In the genomic region with DNA sequence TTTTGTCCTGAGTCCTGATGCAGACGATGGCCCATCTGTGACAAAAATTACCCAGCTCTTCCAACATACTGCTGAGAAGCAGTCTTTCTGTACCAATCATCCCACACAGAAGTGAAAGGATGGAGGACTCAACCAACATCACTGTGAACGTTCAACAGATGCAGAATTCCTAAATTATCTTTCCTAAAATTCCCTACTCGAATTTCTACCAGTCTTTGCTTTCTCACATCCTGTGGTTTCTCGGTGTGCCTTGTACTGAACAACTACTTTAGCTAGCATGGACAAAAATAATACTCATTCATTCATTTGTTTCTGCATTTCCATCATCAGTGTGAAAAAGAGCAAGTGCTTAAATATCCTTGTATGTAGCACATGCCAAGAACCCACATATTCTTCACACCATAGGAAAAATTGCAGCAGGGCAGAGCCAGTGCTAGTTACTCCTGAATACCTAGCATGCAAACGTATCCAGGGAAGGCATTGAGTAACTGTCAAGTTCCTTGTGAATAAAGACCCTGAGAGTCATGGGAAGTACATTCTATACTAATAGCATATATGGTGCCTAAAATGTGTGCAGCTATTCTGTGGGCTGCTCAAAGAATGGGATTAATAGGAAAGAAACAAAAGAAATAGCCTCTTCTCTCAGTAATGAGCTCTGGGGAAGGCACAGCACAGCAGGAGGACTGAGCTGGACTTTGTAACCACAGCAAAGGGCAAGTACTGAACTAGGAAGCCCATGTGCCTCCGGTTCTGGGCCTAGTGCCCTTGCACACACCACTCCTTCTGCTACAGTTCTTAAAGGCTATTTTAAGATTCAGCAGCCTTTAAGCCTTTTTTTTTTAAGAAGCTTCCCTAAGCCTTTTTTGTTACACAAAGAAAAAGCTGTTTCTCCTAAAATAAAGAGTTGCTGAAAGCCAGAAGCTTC, we compare ENCODE assay signal across 14 mouse cellular contexts.
A peak's percentile ranks its signal among the peaks of the same experiment; 100 is the strongest.
DNase-seq lines count a peak whose midpoint lies in the region; ATAC-seq lines count a peak whose summit lies in the region.
"Had no signal": no experiment of that assay in that cellular context is flagged by ENCODE, and none has a peak within 500 bp of the region (broad histone marks: within the 10 kb centered on the region; RNA-seq: fewer than 3 reads in every experiment).

No protein-coding gene starts in this region.

- no peak for DNase-seq in forebrain, embryonic 11.5 days (ENCODE audit: low spot score)
- peak; percentile 22 to 32 for DNase-seq in left cerebral cortex, adult 9 months (ENCODE audit: low spot score in 2 of 2)
- peak; percentile 5 for DNase-seq in yolk sac, embryonic 10.5 days (ENCODE audit: low spot score)
- DNase-seq in cerebellum, postnatal 36 days, result no peak
- DNase-seq in B cell, adult 2 months, result no peak
- DNase-seq: adrenal gland, postnatal 36 days; cerebellum, adult 11-12 months; liver had no signal

- no peaks in the 10 kb centered on the region for H3K27me3 ChIP-seq in forebrain, embryonic 11.5 days (ENCODE audit: control insufficient read depth, insufficient read depth, low read length)
- no peaks in the 10 kb centered on the region for H3K27me3 ChIP-seq in forebrain, embryonic 16.5 days (replicated peaks; ENCODE audit: control insufficient read depth, insufficient read depth, low read length)
- no peaks in the 10 kb centered on the region for H3K27me3 ChIP-seq in midbrain, embryonic 13.5 days
- no peaks in the 10 kb centered on the region for H3K27me3 ChIP-seq in midbrain, embryonic 16.5 days (ENCODE audit: control insufficient read depth, insufficient read depth, low read depth, low read length)

- H3K36me3 ChIP-seq in forebrain, embryonic 11.5 days (ENCODE audit: control insufficient read depth, insufficient read depth, low read length), result no peaks in the 10 kb centered on the region
- no peaks in the 10 kb centered on the region for H3K36me3 ChIP-seq in forebrain, embryonic 16.5 days (ENCODE audit: control insufficient read depth, insufficient read depth)
- H3K36me3 ChIP-seq in midbrain, embryonic 13.5 days, result no peaks in the 10 kb centered on the region
- no peaks in the 10 kb centered on the region for H3K36me3 ChIP-seq in midbrain, embryonic 16.5 days (ENCODE audit: control insufficient read depth, insufficient read depth, low read length)
- H3K36me3 ChIP-seq: midbrain, embryonic 10.5 days had no signal

- no peaks in the 10 kb centered on the region for H3K9me3 ChIP-seq in forebrain, embryonic 11.5 days (ENCODE audit: control insufficient read depth, low read length)
- no peaks in the 10 kb centered on the region for H3K9me3 ChIP-seq in forebrain, embryonic 16.5 days (ENCODE audit: control insufficient read depth, low read length)
- no peaks in the 10 kb centered on the region for H3K9me3 ChIP-seq in midbrain, embryonic 13.5 days
- no peaks in the 10 kb centered on the region for H3K9me3 ChIP-seq in midbrain, embryonic 16.5 days (replicated peaks; ENCODE audit: control insufficient read depth, low read length, poor library complexity, severe bottlenecking)
- H3K9me3 ChIP-seq: midbrain, embryonic 10.5 days had no signal

- 61% methylated on average over 6 of the region's 6 CpGs for WGBS in forebrain, embryonic 11.5 days
- 55% methylated on average over 6 of the region's 6 CpGs for WGBS in forebrain, embryonic 16.5 days
- 68% methylated on average over 6 of the region's 6 CpGs for WGBS in midbrain, embryonic 13.5 days
- 64% methylated on average over 6 of the region's 6 CpGs for WGBS in midbrain, embryonic 16.5 days

- no peaks in the 10 kb centered on the region for H3K4me1 ChIP-seq in forebrain, embryonic 11.5 days (replicated peaks; ENCODE audit: control insufficient read depth, insufficient read depth, low read length)
- no peaks in the 10 kb centered on the region for H3K4me1 ChIP-seq in forebrain, embryonic 16.5 days (replicated peaks; ENCODE audit: control insufficient read depth, insufficient read depth, low read length)
- H3K4me1 ChIP-seq in midbrain, embryonic 13.5 days (replicated peaks), result peaks cover 3% of the 10 kb centered on the region
- no peaks in the 10 kb centered on the region for H3K4me1 ChIP-seq in midbrain, embryonic 16.5 days (ENCODE audit: control insufficient read depth, insufficient read depth, low read length)

- no peak overlapping the region for H3K4me2 ChIP-seq in forebrain, embryonic 11.5 days (ENCODE audit: low read depth, low read length, severe bottlenecking)
- no peak overlapping the region for H3K4me2 ChIP-seq in forebrain, embryonic 16.5 days (ENCODE audit: low read length)
- H3K4me2 ChIP-seq in midbrain, embryonic 13.5 days (replicated peaks), result no peak overlapping the region
- no peak overlapping the region for H3K4me2 ChIP-seq in midbrain, embryonic 16.5 days (ENCODE audit: low read length)

- no peak overlapping the region for H3K27ac ChIP-seq in forebrain, embryonic 11.5 days (ENCODE audit: low read depth, low read length)
- H3K27ac ChIP-seq in forebrain, embryonic 16.5 days (ENCODE audit: low read length), result no peak overlapping the region
- 0 out of 2 replicates have a peak overlapping the region, but pooled peaks have one; percentile 0 for H3K27ac ChIP-seq in midbrain, embryonic 13.5 days
- no peak overlapping the region for H3K27ac ChIP-seq in midbrain, embryonic 16.5 days (ENCODE audit: low read length)
- H3K27ac ChIP-seq: midbrain, embryonic 10.5 days had no signal

- no peak overlapping the region for H3K4me3 ChIP-seq in forebrain, embryonic 11.5 days (ENCODE audit: low read depth, low read length)
- H3K4me3 ChIP-seq in forebrain, embryonic 16.5 days (replicated peaks; ENCODE audit: low read length), result no peak overlapping the region
- no peak overlapping the region for H3K4me3 ChIP-seq in midbrain, embryonic 13.5 days (replicated peaks)
- no peak overlapping the region for H3K4me3 ChIP-seq in midbrain, embryonic 16.5 days (ENCODE audit: low read depth, low read length)
- H3K4me3 ChIP-seq: midbrain, embryonic 10.5 days had no signal

- no peak overlapping the region for H3K9ac ChIP-seq in forebrain, embryonic 11.5 days (ENCODE audit: low read length)
- H3K9ac ChIP-seq in forebrain, embryonic 16.5 days (replicated peaks; ENCODE audit: low read depth, low read length), result no peak overlapping the region
- no peak overlapping the region for H3K9ac ChIP-seq in midbrain, embryonic 13.5 days (replicated peaks)
- H3K9ac ChIP-seq in midbrain, embryonic 16.5 days (ENCODE audit: low read depth, low read length), result no peak overlapping the region

- peak; percentile 42 for ATAC-seq in forebrain, embryonic 11.5 days (replicated peaks; ENCODE audit: low FRiP score)
- no peak for ATAC-seq in forebrain, embryonic 16.5 days
- ATAC-seq in midbrain, embryonic 13.5 days, result 0 out of 2 replicates have a peak, but pooled peaks have one; percentile 34
- ATAC-seq in midbrain, embryonic 16.5 days, result no peak
- ATAC-seq: hindbrain, embryonic 16.5 days; lung, postnatal 0 days had no signal

Comparison
In these comparisons a context has a peak if more than half of its experiments do, and no peak if none do; other contexts are left out.
1. ATAC-seq: peak in forebrain, embryonic 11.5 days (single experiment) and midbrain, embryonic 13.5 days (single experiment); none in forebrain, embryonic 16.5 days (single experiment) and midbrain, embryonic 16.5 days (single experiment).
2. DNase-seq: peak in left cerebral cortex, adult 9 months (2 of 2) and yolk sac, embryonic 10.5 days (single experiment); none in forebrain, embryonic 11.5 days (single experiment), cerebellum, postnatal 36 days (0 of 2) and B cell, adult 2 months (0 of 2).